ENCODE assay signal across 8 mouse cellular contexts in genomic region chr14:7851543-7852065, GRCm38 (mm10). TPM values are rescaled to one million over a fixed set of nuclear protein-coding genes. Genes with fewer than 3 reads are reported as not detected.
DNase-seq lines count a peak whose midpoint lies in the region; ATAC-seq lines count a peak whose summit lies in the region.

No protein-coding gene starts in this region.

- no peak overlapping the region for H3K4me3 ChIP-seq in midbrain, embryonic 14.5 days (replicated peaks; ENCODE audit: low read depth, low read length)
- no peak overlapping the region for H3K4me3 ChIP-seq in midbrain, embryonic 15.5 days
- no peak overlapping the region for H3K4me3 ChIP-seq in forebrain, embryonic 11.5 days (ENCODE audit: low read depth, low read length)
- H3K4me3 ChIP-seq in limb, embryonic 12.5 days (replicated peaks): no peak overlapping the region
- H3K4me3 ChIP-seq in stomach, embryonic 15.5 days (replicated peaks): no peak overlapping the region

- H3K27ac ChIP-seq in midbrain, embryonic 14.5 days (replicated peaks; ENCODE audit: low read depth, low read length): no peak overlapping the region
- no peak overlapping the region for H3K27ac ChIP-seq in midbrain, embryonic 15.5 days
- H3K27ac ChIP-seq in forebrain, embryonic 11.5 days (ENCODE audit: low read depth, low read length): peak overlapping the region; percentile 37
- peak overlapping the region; percentile 24; the same call in 1 of the 2 replicates for H3K27ac ChIP-seq in limb, embryonic 12.5 days
- H3K27ac ChIP-seq in stomach, embryonic 15.5 days: peak overlapping the region; percentile 36; the same call in 1 of the 2 replicates

- peaks cover 7% of the 10 kb centered on the region for H3K4me1 ChIP-seq in midbrain, embryonic 14.5 days (ENCODE audit: control insufficient read depth, insufficient read depth, low read length)
- H3K4me1 ChIP-seq in midbrain, embryonic 15.5 days: peaks cover 22% of the 10 kb centered on the region
- H3K4me1 ChIP-seq in forebrain, embryonic 11.5 days (replicated peaks; ENCODE audit: control insufficient read depth, insufficient read depth, low read length): peaks cover 23% of the 10 kb centered on the region
- H3K4me1 ChIP-seq in limb, embryonic 12.5 days (replicated peaks): peaks cover 98% of the 10 kb centered on the region
- H3K4me1 ChIP-seq in stomach, embryonic 15.5 days: peaks cover 35% of the 10 kb centered on the region

- no peak overlapping the region for H3K4me2 ChIP-seq in midbrain, embryonic 14.5 days (ENCODE audit: low read length)
- no peak overlapping the region for H3K4me2 ChIP-seq in midbrain, embryonic 15.5 days
- no peak overlapping the region for H3K4me2 ChIP-seq in forebrain, embryonic 11.5 days (ENCODE audit: low read depth, low read length, severe bottlenecking)
- H3K4me2 ChIP-seq in limb, embryonic 12.5 days: peak overlapping the region; percentile 6; the same call in 1 of the 2 replicates
- H3K4me2 ChIP-seq in stomach, embryonic 15.5 days: peak overlapping the region; percentile 8; the same call in 1 of the 2 replicates

- DNase-seq in midbrain, embryonic 14.5 days: peak; percentile 30
- DNase-seq in forebrain, embryonic 11.5 days (ENCODE audit: low spot score): no peak
- DNase-seq in heart, postnatal 4 days: peak; percentile 73
- no peak for DNase-seq in thymus, postnatal 0 days (ENCODE audit: low spot score)

- WGBS in midbrain, embryonic 14.5 days: 13% methylated on average over 5 of the region's 5 CpGs
- WGBS in midbrain, embryonic 15.5 days: 16% methylated on average over 5 of the region's 5 CpGs
- WGBS in forebrain, embryonic 11.5 days: 7% methylated on average over 5 of the region's 5 CpGs
- WGBS in limb, embryonic 12.5 days: 22% methylated on average over 5 of the region's 5 CpGs
- 16% methylated on average over 5 of the region's 5 CpGs for whole genome bisulfite sequencing in stomach, embryonic 15.5 days

- H3K36me3 ChIP-seq in midbrain, embryonic 14.5 days (ENCODE audit: control insufficient read depth, insufficient read depth, low read length): no peaks in the 10 kb centered on the region
- no peaks in the 10 kb centered on the region for H3K36me3 ChIP-seq in midbrain, embryonic 15.5 days (replicated peaks)
- no peaks in the 10 kb centered on the region for H3K36me3 ChIP-seq in forebrain, embryonic 11.5 days (ENCODE audit: control insufficient read depth, insufficient read depth, low read length)
- H3K36me3 ChIP-seq in limb, embryonic 12.5 days: no peaks in the 10 kb centered on the region; the same call in 1 of the 2 replicates
- H3K36me3 ChIP-seq in stomach, embryonic 15.5 days: no peaks in the 10 kb centered on the region

- H3K27me3 ChIP-seq in midbrain, embryonic 14.5 days (ENCODE audit: control insufficient read depth, insufficient read depth, low read length): no peaks in the 10 kb centered on the region
- no peaks in the 10 kb centered on the region for H3K27me3 ChIP-seq in midbrain, embryonic 15.5 days (replicated peaks)
- H3K27me3 ChIP-seq in forebrain, embryonic 11.5 days (ENCODE audit: control insufficient read depth, insufficient read depth, low read length): no peaks in the 10 kb centered on the region
- H3K27me3 ChIP-seq in limb, embryonic 12.5 days: no peaks in the 10 kb centered on the region
- no peaks in the 10 kb centered on the region for H3K27me3 ChIP-seq in stomach, embryonic 15.5 days (replicated peaks)

- H3K9me3 ChIP-seq in midbrain, embryonic 14.5 days (ENCODE audit: control insufficient read depth, low read length): no peaks in the 10 kb centered on the region
- no peaks in the 10 kb centered on the region for H3K9me3 ChIP-seq in midbrain, embryonic 15.5 days
- H3K9me3 ChIP-seq in forebrain, embryonic 11.5 days (ENCODE audit: control insufficient read depth, low read length): no peaks in the 10 kb centered on the region
- no peaks in the 10 kb centered on the region for H3K9me3 ChIP-seq in limb, embryonic 12.5 days
- H3K9me3 ChIP-seq in stomach, embryonic 15.5 days: no peaks in the 10 kb centered on the region

- peak; percentile 38; the same call in 1 of the 2 replicates for ATAC-seq in midbrain, embryonic 14.5 days (ENCODE audit: low FRiP score, low TSS enrichment)
- no peak for ATAC-seq in midbrain, embryonic 15.5 days (replicated peaks)
- ATAC-seq in forebrain, embryonic 11.5 days (replicated peaks; ENCODE audit: low FRiP score): no peak
- no peak for ATAC-seq in limb, embryonic 12.5 days (ENCODE audit: insufficient number of reproducible peaks, insufficient read depth, low FRiP score, low TSS enrichment, low read depth)
- ATAC-seq in stomach, embryonic 15.5 days (ENCODE audit: insufficient read depth, low FRiP score, low read depth): peak; percentile 59
- ATAC-seq in activated CD4-positive, CD25-positive, alpha-beta regulatory T cell, adult 4 months: no peak

- no peak overlapping the region for H3K9ac ChIP-seq in midbrain, embryonic 14.5 days (replicated peaks; ENCODE audit: low read length)
- H3K9ac ChIP-seq in midbrain, embryonic 15.5 days: no peak overlapping the region
- peak overlapping the region; percentile 12; the same call in 1 of the 2 replicates for H3K9ac ChIP-seq in forebrain, embryonic 11.5 days (ENCODE audit: low read length)
- no peak overlapping the region for H3K9ac ChIP-seq in limb, embryonic 12.5 days (replicated peaks)
- H3K9ac ChIP-seq in stomach, embryonic 15.5 days: no peak overlapping the region

RNA-seq across cellular contexts. Expression of gene Flnb, which starts 33.8 kb away (rescaled TPM):
- polyA plus RNA-seq in midbrain, embryonic 14.5 days (2014; fragmentation: Nextera tagmentation; extraction: Ambion mirVana): 3.8 and 13.6 TPM in 2 replicates
- polyA plus RNA-seq in midbrain, embryonic 15.5 days (2015; fragmentation: Nextera tagmentation; extraction: Ambion mirVana): 12.0 and 12.6 TPM in 2 replicates
- polyA plus RNA-seq in forebrain, embryonic 11.5 days (2014; fragmentation: Nextera tagmentation; extraction: Ambion mirVana): 23.2 and 27.2 TPM in 2 replicates
- total RNA-seq in heart, postnatal 4 days (2021): 10 to 100 TPM; 42.8 to 47.3 TPM
- polyA plus RNA-seq in limb, embryonic 12.5 days (2016; fragmentation: Nextera tagmentation; extraction: Ambion mirVana): 56.7 and 61.9 TPM in 2 replicates
- polyA plus RNA-seq in stomach, embryonic 15.5 days (2015; fragmentation: Nextera tagmentation; extraction: Ambion mirVana): 17.4 and 20.3 TPM in 2 replicates
- polyA plus RNA-seq in thymus, postnatal 0 days (2015; fragmentation: Nextera tagmentation; extraction: Ambion mirVana): 8.0 and 8.2 TPM in 2 replicates
- 1 to 10 TPM; 5.1 to 6.6 TPM for polyA plus RNA-seq in activated CD4-positive, CD25-positive, alpha-beta regulatory T cell, adult 4 months (2017; shearing (Covaris generic))

Comparison
In these comparisons a context has a peak if more than half of its experiments do, and no peak if none do; other contexts are left out.
1. ATAC-seq: peak in midbrain, embryonic 14.5 days (single experiment) and stomach, embryonic 15.5 days (single experiment); none in midbrain, embryonic 15.5 days (single experiment), forebrain, embryonic 11.5 days (single experiment), limb, embryonic 12.5 days (single experiment) and activated CD4-positive, CD25-positive, alpha-beta regulatory T cell, adult 4 months (single experiment).
2. DNase-seq: peak in midbrain, embryonic 14.5 days (single experiment) and heart, postnatal 4 days (single experiment); none in forebrain, embryonic 11.5 days (single experiment) and thymus, postnatal 0 days (single experiment).
3. H3K27ac ChIP-seq: peak in forebrain, embryonic 11.5 days (single experiment), limb, embryonic 12.5 days (single experiment) and stomach, embryonic 15.5 days (single experiment); none in midbrain, embryonic 14.5 days (single experiment) and midbrain, embryonic 15.5 days (single experiment).
4. H3K4me2 ChIP-seq: peak in limb, embryonic 12.5 days (single experiment) and stomach, embryonic 15.5 days (single experiment); none in midbrain, embryonic 14.5 days (single experiment), midbrain, embryonic 15.5 days (single experiment) and forebrain, embryonic 11.5 days (single experiment).